Mouse (Mus musculus): ENCODE data around the gene Ranbp17. TPM values are rescaled to one million over a fixed set of nuclear protein-coding genes. Genes with fewer than 3 reads are reported as not detected.

Gene Ranbp17
- polyA plus RNA-seq (2015; fragmentation: Nextera tagmentation; extraction: Ambion mirVana): 3.5 TPM in 2 replicates

GRCm38 (mm10) chr11:33513376-33513991, at the start of gene Ranbp17:
Ranbp17 (minus strand) TSS chr11:33513746.

GRCm38 (mm10) chr11:33276637-33277036, 236.9 kb downstream of the Ranbp17 start, which contains the start of gene Gm12117:
Gm12117 (minus strand) TSS chr11:33276737.

GRCm38 (mm10) chr11:33203383-33204328, 309.9 kb downstream of the Ranbp17 start, which contains the start of gene Tlx3:
Tlx3 (minus strand) TSS chr11:33203589.

DNA sequence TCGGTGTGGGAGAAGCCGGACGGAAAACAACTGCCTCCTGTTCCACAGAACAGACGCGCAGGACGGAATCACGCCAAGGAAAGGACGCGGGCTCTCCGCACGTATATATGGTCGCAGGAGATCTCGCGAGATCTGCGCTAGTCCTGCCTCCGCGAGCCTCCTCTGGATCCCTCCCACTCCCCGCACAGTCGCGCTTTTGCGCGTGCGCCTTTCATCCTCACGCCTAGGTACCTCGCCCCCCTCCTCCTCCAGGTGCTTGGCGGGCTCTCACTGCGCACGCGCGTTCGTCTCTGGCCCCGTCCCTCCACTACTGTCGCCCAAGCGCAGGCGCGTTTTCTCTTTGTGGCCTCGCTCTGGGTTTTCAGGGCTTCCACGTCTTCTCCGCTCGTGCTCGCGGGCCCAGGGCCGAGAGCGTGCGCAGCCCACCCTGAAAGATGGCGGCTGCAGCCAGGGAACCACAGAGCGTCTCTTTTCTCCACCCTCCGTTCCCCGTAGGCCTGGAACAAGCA, 350.5 kb downstream of the Ranbp17 start, which contains the start of gene Npm1:
TSS of gene Npm1 (minus strand) at position 209 of the 509 bp plus-strand sequence.

Other genes with a start within 250 kb of the Ranbp17 start
- not detected in 2 replicates for gene Gm12117, start 237.0 kb downstream of the Ranbp17 start, polyA plus RNA-seq (2015; fragmentation: Nextera tagmentation; extraction: Ambion mirVana)
- gene Gabrp, start 65.2 kb upstream of the Ranbp17 start, polyA plus RNA-seq (2015; fragmentation: Nextera tagmentation; extraction: Ambion mirVana): 0.07 TPM in 1 of 2 replicates, not detected in the other
- not detected in 2 replicates for gene D130052B06Rik, start 85.6 kb upstream of the Ranbp17 start, polyA plus RNA-seq (2015; fragmentation: Nextera tagmentation; extraction: Ambion mirVana)